Mouse (Mus musculus) liver, embryonic 16.5 days (tissue): ENCODE measurements at regions not wholly inside any gene's neighbourhood (a gene's known extent, or its start where the extent isn't known, plus 50 kb on each side); places are given as distances from the start of the nearest gene placed in this dataset.

ENCODE experiments used
- ATAC-seq: fragments of 200-750 bp; cut with Nextera tagmentation; 2 replicates; pipeline ENCODE4 v1.8.0; 2017; ENCODE audit warnings: low read depth, mild to moderate bottlenecking, moderate number of reproducible peaks, moderate library complexity
- H3K27ac ChIP-seq: fragments of 300-500 bp; sonication (generic); 2 replicates; pipeline ENCODE4 v1.5.1; 2014; ENCODE audit warnings: mild to moderate bottlenecking, low read length
- H3K27me3 ChIP-seq: fragments of 300-500 bp; sonication (generic); 2 replicates; pipeline ENCODE4 v1.6.1; 2014; ENCODE audit warnings: low read depth, low read length, mixed read lengths; ENCODE audit not compliant: control insufficient read depth, insufficient read depth
- H3K36me3 ChIP-seq: fragments of 300-500 bp; sonication (generic); 2 replicates; pipeline ENCODE4 v1.6.1; 2014; ENCODE audit warnings: mild to moderate bottlenecking; ENCODE audit not compliant: control insufficient read depth, insufficient read depth
- H3K4me1 ChIP-seq: fragments of 300-500 bp; sonication (generic); 2 replicates; pipeline ENCODE4 v1.6.1; 2014; ENCODE audit warnings: low read depth, low read length, mixed read lengths; ENCODE audit not compliant: control insufficient read depth
- H3K4me2 ChIP-seq: fragments of 300-500 bp; sonication (generic); 2 replicates; pipeline ENCODE4 v1.6.1; 2014; ENCODE audit warnings: low read depth, low read length, mixed read lengths
- H3K4me3 ChIP-seq: fragments of 300-500 bp; sonication (generic); 2 replicates; pipeline ENCODE4 v1.5.1; 2014; ENCODE audit warnings: low read depth, mild to moderate bottlenecking, low read length
- H3K9ac ChIP-seq: fragments of 300-500 bp; sonication (generic); 2 replicates; pipeline ENCODE4 v1.6.1; 2014; ENCODE audit warnings: low read depth, low read length
- H3K9me3 ChIP-seq: fragments of 300-500 bp; sonication (generic); replicated peaks from 2 replicates; pipeline ENCODE4 v1.6.1; 2016; ENCODE audit warnings: low read length; ENCODE audit not compliant: control insufficient read depth
- WGBS: fragments of 180-500 bp; shearing (Covaris S2); extraction: QIAGEN DNeasy Blood & Tissue Kit; methylation state at CpG from one replicate; pipeline ENCODE4 v1.1.7; 2014; ENCODE audit not compliant: insufficient replicate concordance; 5-methylcytosine and 5-hydroxymethylcytosine counted together

DNA sequence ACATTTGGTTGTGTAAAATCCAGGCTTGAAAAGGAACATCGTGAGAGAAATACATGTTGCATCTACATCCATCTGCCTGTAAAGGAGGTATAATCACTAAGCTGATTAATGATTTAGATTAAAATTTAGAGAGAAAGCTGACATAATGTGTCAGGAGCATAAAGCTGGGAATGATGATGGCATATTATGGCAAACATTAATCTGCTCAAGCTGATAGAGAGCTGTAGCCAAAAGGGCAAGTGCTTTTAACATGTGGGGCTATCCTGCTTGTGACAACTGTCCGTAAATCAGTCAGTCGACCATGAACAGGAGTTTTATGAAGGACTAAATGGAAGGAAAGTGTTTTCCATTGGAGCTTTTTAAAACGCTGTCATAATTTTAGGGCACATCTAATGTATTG lies 74.9 kb upstream of the Cdh9 start:
- Histone ChIP-seq H3K4me2 (no peak overlapping the region), H3K36me3 (no peaks in the 10 kb centered on the region), H3K9me3 (no peaks in the 10 kb centered on the region), H3K27me3 (no peaks in the 10 kb centered on the region), H3K4me3 (no peak overlapping the region), H3K4me1 (no peaks in the 10 kb centered on the region), H3K9ac (no peak overlapping the region), H3K27ac (no peak overlapping the region)
- WGBS: 71% methylated on average over 4 of the region's 4 CpGs
- no peak for ATAC-seq

DNA sequence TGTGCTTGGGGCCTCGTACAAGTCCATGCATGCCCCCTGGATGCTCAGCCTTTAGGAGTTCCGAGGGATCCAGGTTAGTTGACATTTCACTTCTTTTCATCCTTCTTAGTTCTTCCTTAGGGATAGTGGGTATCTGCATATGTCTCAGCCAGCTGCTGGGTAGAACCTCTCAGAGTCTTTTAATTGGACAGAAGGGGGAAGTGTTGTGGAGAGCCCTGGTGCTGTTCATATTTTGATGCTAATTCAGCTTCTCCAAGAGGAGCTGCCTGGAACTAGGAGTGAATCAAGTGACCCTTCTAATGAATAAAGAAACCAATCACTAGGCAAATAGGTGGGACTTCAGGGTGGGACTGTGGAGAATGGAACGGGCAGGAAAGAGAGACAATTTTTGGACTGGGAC lies 67.3 kb upstream of the Cdh9 start:
- Histone ChIP-seq H3K9me3 (no peaks in the 10 kb centered on the region), H3K4me1 (no peaks in the 10 kb centered on the region), H3K4me3 (no peak overlapping the region), H3K9ac (no peak overlapping the region), H3K27me3 (no peaks in the 10 kb centered on the region), H3K4me2 (no peak overlapping the region), H3K36me3 (no peaks in the 10 kb centered on the region), H3K27ac (no peak overlapping the region)
- no peak for ATAC-seq
- 58% methylated on average over 3 of the region's 3 CpGs for WGBS
